Mouse (Mus musculus) thymus, postnatal 4 days (tissue): Measurements from ENCODE around the gene Cnksr1.

Source experiments
- DNase-seq: peaks from one replicate; pipeline ENCODE4 v3.0.0; 2021

Cnksr1 gene

DNA sequence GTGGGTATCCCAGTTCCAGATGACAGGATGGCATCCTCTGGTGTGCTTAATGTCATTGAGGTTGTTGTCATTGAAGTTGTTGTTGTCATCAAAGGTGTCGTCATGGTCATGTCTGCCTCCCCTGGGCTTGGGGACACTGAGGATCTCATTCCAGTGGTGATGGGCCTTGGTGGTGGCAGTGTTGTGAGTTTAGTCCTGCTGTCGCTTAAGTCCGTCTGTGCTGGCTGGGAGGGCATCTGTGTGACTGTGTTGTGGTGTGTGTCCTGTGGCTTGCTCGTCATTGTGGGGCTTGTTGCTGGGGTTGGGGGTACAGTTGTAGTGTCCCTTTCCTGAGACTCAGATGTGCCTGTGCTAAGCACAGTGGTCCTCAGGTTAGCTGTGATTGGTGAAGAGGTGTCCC lies 35.3 kb downstream of the Cnksr1 start, which contains the start of gene Gm7534:
Gene Gm7534, minus strand, starts transcription at position 101 of the 400 bp plus-strand sequence.
- no peak for DNase-seq

DNA sequence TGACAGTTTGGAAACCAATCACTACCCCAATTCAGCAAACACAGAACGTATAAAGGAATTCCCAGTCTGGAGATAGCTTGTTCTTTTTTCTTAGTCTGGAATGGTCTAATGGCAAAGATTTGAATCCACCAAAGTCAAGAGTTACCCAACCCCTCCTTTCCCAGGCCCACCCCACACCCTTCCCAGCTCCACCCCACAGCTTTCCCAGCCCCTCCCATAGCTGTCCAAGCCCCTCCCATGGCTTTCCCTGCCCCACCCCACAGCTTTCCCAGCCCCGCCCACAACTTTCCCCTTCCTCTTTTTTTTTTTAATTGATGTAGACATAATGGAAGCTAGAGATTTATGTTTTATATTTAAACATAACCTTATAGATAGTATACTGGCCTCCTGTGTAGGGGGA lies 38.8 kb downstream of the Cnksr1 start:
- DNase-seq = no peak

DNA sequence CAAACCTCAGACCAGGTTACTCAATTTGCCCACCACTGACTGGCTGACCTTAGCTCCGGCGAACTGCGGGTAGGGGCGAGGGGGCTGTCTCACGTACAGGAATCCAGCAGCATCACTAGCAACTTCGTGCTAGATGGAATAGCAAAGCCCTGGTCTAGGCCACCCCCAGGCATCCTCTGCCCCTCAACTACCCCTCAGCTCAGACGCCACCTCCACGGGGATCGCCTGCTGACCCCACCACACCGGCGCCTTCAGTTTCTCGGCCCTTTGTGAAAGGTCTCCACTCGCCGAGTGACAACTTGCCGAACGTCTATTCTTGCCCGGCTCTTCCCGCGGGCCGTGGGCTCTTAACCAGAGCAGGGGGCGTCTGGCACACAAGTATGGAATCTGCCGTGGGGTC lies 51.9 kb downstream of the Cnksr1 start:
- DNase-seq = peak; percentile 53

DNA sequence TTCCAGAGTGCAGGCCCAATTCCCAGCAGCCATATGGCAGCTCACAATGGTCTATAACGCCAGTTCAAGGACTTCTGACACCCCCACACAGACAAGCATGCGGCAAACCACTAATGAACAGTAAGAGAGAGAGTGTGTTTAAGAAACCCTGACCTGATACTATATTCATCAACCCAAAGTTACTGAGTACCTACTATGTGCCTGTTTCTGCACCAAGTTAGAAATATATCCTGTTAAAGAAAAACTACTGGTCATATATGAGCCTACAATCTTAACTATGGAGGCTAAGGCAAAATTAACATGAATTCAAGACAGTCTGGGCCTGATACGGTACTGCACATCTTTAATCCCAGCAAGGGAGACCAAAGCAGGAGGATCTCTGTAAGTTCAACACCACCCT lies 52.6 kb downstream of the Cnksr1 start:
- no peak for DNase-seq

DNA sequence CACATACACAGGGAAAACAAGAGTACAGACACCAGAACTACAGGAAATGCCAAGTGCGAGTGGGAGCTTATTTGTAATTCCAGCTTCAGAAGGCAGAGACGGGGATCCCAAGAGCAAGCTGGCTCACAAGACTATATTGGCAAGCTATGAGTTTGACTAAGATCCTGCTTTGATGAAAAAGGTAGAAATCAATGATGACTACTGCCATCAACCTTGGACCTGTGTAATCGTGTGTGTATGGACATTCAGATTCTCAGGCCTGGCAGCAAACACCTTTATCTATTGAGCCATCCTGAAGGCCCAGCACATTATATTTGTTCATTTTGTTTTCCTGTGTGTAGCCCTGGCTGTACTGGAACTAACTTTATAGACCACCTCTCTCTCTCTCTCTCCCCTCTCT lies 54.5 kb downstream of the Cnksr1 start:
- no peak for DNase-seq

DNA sequence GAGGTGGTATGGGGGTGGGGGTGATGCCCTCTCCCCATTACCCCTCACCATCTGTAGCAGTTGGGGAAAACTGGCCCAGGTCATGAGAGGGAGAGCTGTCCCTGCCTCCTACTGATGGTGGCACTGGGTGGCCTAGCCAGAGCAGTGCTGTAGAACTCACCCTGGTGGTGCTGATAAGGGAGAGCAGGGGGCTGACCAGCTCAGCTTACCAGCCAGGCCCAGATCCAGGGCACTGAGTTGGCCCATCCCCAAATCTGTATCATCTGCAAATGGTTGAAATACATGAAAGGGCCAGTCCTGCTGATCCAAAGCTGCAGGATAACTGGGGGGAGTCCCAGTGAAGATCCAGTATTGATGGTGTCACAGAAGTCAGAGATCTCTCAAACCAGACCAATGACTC lies 56.4 kb downstream of the Cnksr1 start:
- no peak for DNase-seq

DNA sequence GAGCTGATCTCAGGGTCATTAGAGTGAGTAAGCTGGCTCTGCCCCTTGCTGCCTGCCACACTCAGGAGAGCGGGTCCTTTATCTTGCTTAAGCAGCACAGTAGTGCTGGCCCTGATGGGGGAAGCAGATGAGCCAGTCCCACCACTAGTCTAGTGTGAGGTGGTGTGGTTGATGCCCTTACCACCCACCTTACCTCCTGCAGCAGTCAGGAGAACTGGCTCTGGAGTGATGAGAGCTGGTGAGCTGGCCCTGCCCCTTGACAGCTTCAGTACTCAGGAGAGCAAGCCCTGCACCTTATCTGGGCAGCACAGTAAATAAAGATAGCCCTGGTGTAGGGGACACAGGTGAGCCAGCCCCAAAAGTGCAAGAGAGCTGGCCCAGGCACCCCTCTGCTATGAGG lies 57.1 kb downstream of the Cnksr1 start:
- DNase-seq = no peak
